Mouse (Mus musculus): Measurements from ENCODE around the gene 6820408C15Rik.

- TF ChIP-seq POLR2A (IDR thresholded peaks at IDR 0.05; ENCODE audit: low read depth, low read length) (no peak), CTCF (IDR thresholded peaks at IDR 0.05; ENCODE audit: extremely low read depth, insufficient read depth, insufficient read length, insufficient replicate concordance) (no peak)
These were observed 9.3 kb upstream of the 6820408C15Rik start for GRCm38 (mm10) chr2:152406126-152406525.

Data from spleen, adult 2 months (tissue).